Mouse (Mus musculus) ES-Bruce4 (cell line): ENCODE measurements at regions not wholly inside any gene's neighbourhood (a gene's known extent, or its start where the extent isn't known, plus 50 kb on each side); places are given as distances from the start of the nearest gene placed in this dataset.
A peak's percentile ranks its signal among the peaks of the same experiment; 100 is the strongest.

Experiments
- H3K27ac ChIP-seq: 2 replicates; pipeline ENCODE4 v1.5.1; 2012; ENCODE audit warnings: low read length, inconsistent platforms; ENCODE audit not compliant: insufficient read depth
- H3K27me3 ChIP-seq: 2 replicates; pipeline ENCODE4 v1.6.1; 2012; ENCODE audit warnings: mild to moderate bottlenecking, low read length, inconsistent platforms; ENCODE audit not compliant: control insufficient read depth, poor library complexity, insufficient read depth, severe bottlenecking
- H3K36me3 ChIP-seq: 2 replicates; pipeline ENCODE4 v1.6.1; 2012; ENCODE audit warnings: inconsistent platforms, mild to moderate bottlenecking, low read length, moderate library complexity; ENCODE audit not compliant: control insufficient read depth, poor library complexity, insufficient read depth, severe bottlenecking
- H3K4me1 ChIP-seq: one replicate; pipeline ENCODE4 v1.8.1; 2011; ENCODE audit warnings: low read length; ENCODE audit not compliant: control insufficient read depth, insufficient read depth
- H3K4me3 ChIP-seq: 2 replicates; pipeline ENCODE4 v1.5.1; 2011; ENCODE audit warnings: low read depth, mild to moderate bottlenecking, low read length
- H3K9ac ChIP-seq: 2 replicates; pipeline ENCODE4 v1.6.1; 2012; ENCODE audit warnings: low read depth, mild to moderate bottlenecking, inconsistent platforms; ENCODE audit not compliant: poor library complexity, severe bottlenecking
- H3K9me3 ChIP-seq: replicated peaks from 2 replicates; pipeline ENCODE4 v1.6.1; 2012; ENCODE audit warnings: mild to moderate bottlenecking, low read length, inconsistent platforms; ENCODE audit not compliant: control insufficient read depth, poor library complexity, insufficient read depth, severe bottlenecking
- CTCF ChIP-seq: IDR thresholded peaks from one replicate; pipeline ENCODE4 v1.8.1; 2011; ENCODE audit warnings: low read depth, low read length
- EP300 ChIP-seq: IDR thresholded peaks from 2 replicates; pipeline ENCODE4 v1.6.1; 2011; ENCODE audit warnings: low read depth, low read length; ENCODE audit not compliant: insufficient read depth
- POLR2A ChIP-seq: IDR thresholded peaks from one replicate; pipeline ENCODE4 v1.8.1; 2011; ENCODE audit warnings: low read length; ENCODE audit not compliant: insufficient read depth

GRCm38 (mm10) chr13:85035903-85036302, 153.3 kb upstream of the Ccnh start:
- Histone ChIP-seq H3K36me3 (no peaks in the 10 kb centered on the region), H3K27ac (peak overlapping the region; percentile 97)
- TF ChIP-seq EP300 (peak; percentile 87), CTCF (no peak), POLR2A (no peak)

GRCm38 (mm10) chr13:85036830-85037229, 152.4 kb upstream of the Ccnh start:
- Histone ChIP-seq H3K36me3 (no peaks in the 10 kb centered on the region), H3K27ac (peak overlapping the region; percentile 97), H3K27me3 (no peaks in the 10 kb centered on the region), H3K4me1 (no peaks in the 10 kb centered on the region), H3K9ac (no peak overlapping the region), H3K9me3 (peaks cover 12% of the 10 kb centered on the region), H3K4me3 (no peak overlapping the region)
- no peak for TF ChIP-seq POLR2A
- TF ChIP-seq EP300: peak; percentile 65; the same call in 1 of the 2 replicates
- TF ChIP-seq CTCF: no peak

More at GRCm38 (mm10) chr13:85035903-85036302, 153.3 kb upstream of the Ccnh start:
- Histone ChIP-seq H3K9me3 (peaks cover 12% of the 10 kb centered on the region), H3K27me3 (no peaks in the 10 kb centered on the region), H3K9ac (no peak overlapping the region), H3K4me1 (no peaks in the 10 kb centered on the region), H3K4me3 (no peak overlapping the region)

- H3K27me3 ChIP-seq: no peaks in the 10 kb centered on the region
- no peak overlapping the region for H3K27ac ChIP-seq
- H3K36me3 ChIP-seq: no peaks in the 10 kb centered on the region
- TF ChIP-seq EP300 (no peak), POLR2A (no peak), CTCF (no peak)
- H3K9ac ChIP-seq: no peak overlapping the region
- peaks cover 2% of the 10 kb centered on the region; the same call in 1 of the 2 replicates for H3K9me3 ChIP-seq
- no peaks in the 10 kb centered on the region for H3K4me1 ChIP-seq
- no peak overlapping the region for H3K4me3 ChIP-seq
These were observed 122.3 kb upstream of the Ccnh start for GRCm38 (mm10) chr13:85066585-85067550.

GRCm38 (mm10) chr13:85067551-85068283, 121.5 kb upstream of the Ccnh start:
- Histone ChIP-seq H3K4me3 (no peak overlapping the region), H3K27me3 (no peaks in the 10 kb centered on the region), H3K36me3 (no peaks in the 10 kb centered on the region), H3K9ac (no peak overlapping the region), H3K27ac (no peak overlapping the region), H3K4me1 (no peaks in the 10 kb centered on the region), H3K9me3 (peaks cover 2% of the 10 kb centered on the region; the same call in 1 of the 2 replicates)
- no peak for TF ChIP-seq EP300
- TF ChIP-seq POLR2A: no peak
- TF ChIP-seq CTCF: no peak

GRCm38 (mm10) chr13:85068403-85068802, 120.8 kb upstream of the Ccnh start:
- H3K27me3 ChIP-seq: no peaks in the 10 kb centered on the region
- H3K27ac ChIP-seq: no peak overlapping the region
- H3K9me3 ChIP-seq: peaks cover 2% of the 10 kb centered on the region; the same call in 1 of the 2 replicates
- H3K36me3 ChIP-seq: no peaks in the 10 kb centered on the region
- no peak for TF ChIP-seq POLR2A
- TF ChIP-seq CTCF: no peak
- no peak for TF ChIP-seq EP300
- no peak overlapping the region for H3K9ac ChIP-seq
- no peaks in the 10 kb centered on the region for H3K4me1 ChIP-seq
- H3K4me3 ChIP-seq: no peak overlapping the region
